Mouse (Mus musculus) CH12.LX (cell line): ENCODE data around the gene Grrp1. TPM values are rescaled to one million over a fixed set of nuclear protein-coding genes. Genes with fewer than 3 reads are reported as not detected.

Experiments used
- DNase-seq: peaks from one replicate; pipeline ENCODE4 v3.0.0-alpha.2; 2013; ENCODE audit errors: extremely low read depth
- H3K27ac ChIP-seq: 2 replicates; pipeline ENCODE4 v1.5.1; 2012; ENCODE audit warnings: low read depth, mild to moderate bottlenecking, control low read depth, moderate library complexity; ENCODE audit not compliant: insufficient read depth
- H3K27me3 ChIP-seq: replicated peaks from 2 replicates; pipeline ENCODE3; 2012; ENCODE audit warnings: inconsistent platforms
- H3K36me3 ChIP-seq, 2 experiments: replicated peaks in 1 of 2; 2 replicates each; pipeline versions ENCODE3 to v1.6.1; 2012; ENCODE audit warnings: inconsistent platforms in 1 of 2, low read length in 1 of 2, mild to moderate bottlenecking in 1 of 2, mixed read lengths in 1 of 2, moderate library complexity in 1 of 2; ENCODE audit not compliant: control insufficient read depth in 1 of 2, insufficient read depth in 1 of 2
- H3K4me1 ChIP-seq, 2 experiments: 2 replicates each; pipeline ENCODE4 v1.6.1; 2012; ENCODE audit warnings: inconsistent platforms in 1 of 2, moderate library complexity in 1 of 2; ENCODE audit not compliant: insufficient read depth in 2 of 2, control insufficient read depth in 1 of 2
- H3K4me2 ChIP-seq: 2 replicates; pipeline ENCODE4 v1.6.1; 2012; ENCODE audit warnings: low read depth, mild to moderate bottlenecking, control low read depth; ENCODE audit not compliant: poor library complexity, insufficient read depth, severe bottlenecking
- H3K4me3 ChIP-seq, 3 experiments: fragments of 150-350 bp in 1 of 3; sonication (generic) in 1 of 3; replicated peaks in 1 of 3; 2 replicates each; pipeline versions ENCODE3 to v1.5.1; 2011 to 2012; ENCODE audit warnings: low read depth in 2 of 3, low read length in 2 of 3, mild to moderate bottlenecking in 2 of 3, moderate library complexity in 2 of 3, control low read depth in 1 of 3, improper control_type of control experiment in 1 of 3, inconsistent platforms in 1 of 3, mixed read lengths in 1 of 3; ENCODE audit not compliant: poor library complexity in 1 of 3
- H3K79me2 ChIP-seq: replicated peaks from 2 replicates; pipeline ENCODE4 v1.6.1; 2012; ENCODE audit warnings: mild to moderate bottlenecking, moderate library complexity; ENCODE audit not compliant: control insufficient read depth, poor library complexity, insufficient read depth, severe bottlenecking; ENCODE audit errors: extremely low read depth
- H3K9ac ChIP-seq: 2 replicates; pipeline ENCODE4 v1.6.1; 2012; ENCODE audit warnings: low read depth, mild to moderate bottlenecking, control low read depth, moderate library complexity; ENCODE audit not compliant: insufficient read depth
- H3K9me3 ChIP-seq: replicated peaks from 2 replicates; pipeline ENCODE3; 2012; ENCODE audit warnings: low read length, inconsistent platforms, mixed read lengths
- CHD1 ChIP-seq: IDR thresholded peaks from 2 replicates; pipeline ENCODE4 v1.6.1; 2012; ENCODE audit warnings: low read depth, low read length, improper control_type of control experiment, inconsistent platforms
- CHD2 ChIP-seq: IDR thresholded peaks from 2 replicates; pipeline ENCODE4 v1.6.1; 2011; ENCODE audit warnings: low read length, improper control_type of control experiment
- CTCF ChIP-seq, 2 experiments: IDR thresholded peaks in 1 of 2; conservative IDR thresholded peaks in 1 of 2; 2 replicates each; pipeline ENCODE4 v1.5.1; 2011 to 2012; ENCODE audit warnings: low read depth in 2 of 2, low read length in 2 of 2, improper control_type of control experiment in 1 of 2, inconsistent platforms in 1 of 2, mild to moderate bottlenecking in 1 of 2, moderate library complexity in 1 of 2
- E2F4 ChIP-seq: IDR thresholded peaks from 2 replicates; pipeline ENCODE4 v1.6.1; 2011; ENCODE audit warnings: low read depth, low read length, improper control_type of control experiment; ENCODE audit not compliant: insufficient replicate concordance
- ELF1 ChIP-seq: IDR thresholded peaks from 2 replicates; pipeline ENCODE4 v1.6.1; 2014; ENCODE audit warnings: low read depth, mild to moderate bottlenecking, inconsistent platforms, low read length, improper control_type of control experiment
- EP300 ChIP-seq: IDR thresholded peaks from 2 replicates; pipeline ENCODE4 v1.6.1; 2011; ENCODE audit warnings: low read length, improper control_type of control experiment
- ETS1 ChIP-seq: conservative IDR thresholded peaks from 2 replicates; pipeline ENCODE4 v1.6.1; 2012; ENCODE audit warnings: low read depth, mild to moderate bottlenecking, inconsistent platforms, low read length, improper control_type of control experiment, moderate library complexity
- GABPA ChIP-seq: IDR thresholded peaks from 2 replicates; pipeline ENCODE4 v1.6.1; 2012; ENCODE audit warnings: low read depth, low read length, improper control_type of control experiment, inconsistent platforms; ENCODE audit not compliant: insufficient replicate concordance
- HCFC1 ChIP-seq: IDR thresholded peaks from 2 replicates; pipeline ENCODE4 v1.6.1; 2012; ENCODE audit warnings: low read depth, mild to moderate bottlenecking, inconsistent platforms, low read length, improper control_type of control experiment
- JUND ChIP-seq: conservative IDR thresholded peaks from 2 replicates; pipeline ENCODE4 v1.6.1; 2011; ENCODE audit warnings: low read depth, low read length, improper control_type of control experiment
- KAT2A ChIP-seq: IDR thresholded peaks from 2 replicates; pipeline ENCODE4 v1.6.1; 2012; ENCODE audit warnings: low read length, improper control_type of control experiment, inconsistent platforms; ENCODE audit not compliant: insufficient replicate concordance
- MAX ChIP-seq: IDR thresholded peaks from 2 replicates; pipeline ENCODE4 v1.6.1; 2011; ENCODE audit warnings: low read length, improper control_type of control experiment
- MEF2A ChIP-seq: IDR thresholded peaks from 2 replicates; pipeline ENCODE4 v1.6.1; 2014; ENCODE audit warnings: low read depth, mild to moderate bottlenecking, inconsistent platforms, low read length, improper control_type of control experiment, borderline replicate concordance
- MYC ChIP-seq: IDR thresholded peaks from 2 replicates; pipeline ENCODE4 v1.6.1; 2011; ENCODE audit warnings: low read depth, mild to moderate bottlenecking, improper control_type of control experiment, low read length
- NELFE ChIP-seq: IDR thresholded peaks from 2 replicates; pipeline ENCODE4 v1.6.1; 2011; ENCODE audit warnings: low read depth, low read length, improper control_type of control experiment
- PAX5 ChIP-seq: IDR thresholded peaks from 2 replicates; pipeline ENCODE4 v1.6.1; 2012; ENCODE audit warnings: low read length, inconsistent platforms, mixed read lengths
- POLR2A ChIP-seq: IDR thresholded peaks from 2 replicates; pipeline ENCODE4 v1.6.1; 2011; ENCODE audit warnings: low read depth, mild to moderate bottlenecking, improper control_type of control experiment, low read length
- POLR2AphosphoS2 ChIP-seq: IDR thresholded peaks from 2 replicates; pipeline ENCODE4 v1.6.1; 2011; ENCODE audit warnings: low read depth, low read length, improper control_type of control experiment
- RAD21 ChIP-seq: IDR thresholded peaks from 2 replicates; pipeline ENCODE4 v1.6.1; 2011; ENCODE audit warnings: low read depth, mild to moderate bottlenecking, low read length, improper control_type of control experiment, moderate library complexity
- RCOR1 ChIP-seq: conservative IDR thresholded peaks from 2 replicates; pipeline ENCODE4 v1.6.1; 2012; ENCODE audit warnings: low read depth, mild to moderate bottlenecking, inconsistent platforms, low read length, improper control_type of control experiment
- SIN3A ChIP-seq: IDR thresholded peaks from 2 replicates; pipeline ENCODE4 v1.6.1; 2012; ENCODE audit warnings: low read length, improper control_type of control experiment, inconsistent platforms
- SMC3 ChIP-seq: IDR thresholded peaks from 2 replicates; pipeline ENCODE4 v1.6.1; 2011; ENCODE audit warnings: low read depth, low read length, improper control_type of control experiment
- TBP ChIP-seq: conservative IDR thresholded peaks from 2 replicates; pipeline ENCODE4 v1.6.1; 2011; ENCODE audit warnings: low read depth, low read length, improper control_type of control experiment
- TCF12 ChIP-seq: IDR thresholded peaks from 2 replicates; pipeline ENCODE4 v1.6.1; 2014; ENCODE audit warnings: low read depth, mild to moderate bottlenecking, inconsistent platforms, low read length, improper control_type of control experiment
- UBTF ChIP-seq: IDR thresholded peaks from 2 replicates; pipeline ENCODE4 v1.6.1; 2012; ENCODE audit warnings: low read depth, mild to moderate bottlenecking, inconsistent platforms, low read length, improper control_type of control experiment, moderate library complexity
- USF1 ChIP-seq: IDR thresholded peaks from 2 replicates; pipeline ENCODE4 v1.6.1; 2014; ENCODE audit warnings: low read depth, mild to moderate bottlenecking, inconsistent platforms, low read length, improper control_type of control experiment
- USF2 ChIP-seq: conservative IDR thresholded peaks from 2 replicates; pipeline ENCODE4 v1.6.1; 2011; ENCODE audit warnings: low read depth, low read length, improper control_type of control experiment
- ZC3H11A ChIP-seq: IDR thresholded peaks from 2 replicates; pipeline ENCODE4 v1.6.1; 2012; ENCODE audit warnings: low read depth, mild to moderate bottlenecking, inconsistent platforms, low read length, improper control_type of control experiment
- ZNF384 ChIP-seq: IDR thresholded peaks from 2 replicates; pipeline ENCODE4 v1.6.1; 2012; ENCODE audit warnings: low read depth, low read length, improper control_type of control experiment, inconsistent platforms
- dilution Hi-C: fragments of 300-500 bp; cut with MboI; formaldehyde crosslinking; loops from 2 replicates; pipeline ENCODE4 v1.14.3; 2020; ENCODE audit warnings: low sequenced_read_pairs; ENCODE audit not compliant: extremely low pct_unique_long_range_greater_than_20kb, extremely low pct_ligation_motif_present
- in situ Hi-C: fragments of 300-500 bp; cut with MboI; formaldehyde crosslinking; loops from 3 replicates; pipeline ENCODE4 v1.14.3; 2019; ENCODE audit warnings: low sequenced_read_pairs, low pct_ligation_motif_present, low pct_unique_long_range_greater_than_20kb, mixed read lengths
- polyA plus RNA-seq: library from polyadenylated mRNA; unstranded; fragments of >175 nt; gene quantifications from 2 replicates; pipeline ENCODE4 v1.2.1, GENCODE M21; 2012; ENCODE audit warnings: low read depth; ENCODE audit not compliant: insufficient read length
- total RNA-seq, 2 experiments: library from RNA; depleted of rRNA; stranded (reverse); fragments of 300-350 nt in 1 of 2; fragments of >200 nt in 1 of 2; gene quantifications; 2 replicates each; pipeline ENCODE4 v1.2.3; 2012 to 2014

Grrp1 gene
- total and polyA plus RNA-seq, 3 experiments: not detected

GRCm38 (mm10) chr4:134284942-134285341 lies 31.0 kb upstream of the Grrp1 start:
- no peak for TF ChIP-seq CHD2
- no peak for TF ChIP-seq POLR2A
- no peak for TF ChIP-seq UBTF
- no peak for TF ChIP-seq RCOR1
- TF ChIP-seq RAD21: no peak
- TF ChIP-seq KAT2A: no peak
- no peak for TF ChIP-seq HCFC1
- no peak for TF ChIP-seq SMC3
- TF ChIP-seq USF1: no peak
- no peak for TF ChIP-seq ZC3H11A
- no peak for TF ChIP-seq NELFE
- no peak for TF ChIP-seq EP300
- no peak for TF ChIP-seq CHD1
- TF ChIP-seq TCF12: no peak
- TF ChIP-seq ETS1: no peak
- no peak for TF ChIP-seq POLR2AphosphoS2
- TF ChIP-seq, all 38 proteins: peak for 0
- in situ Hi-C loops: loop anchor here (5.0 kb wide), 1 partner anchor 38 kb away; the partner anchor contains the start of genes Gm30191 and Zfp593
- Histone ChIP-seq H3K79me2 (peaks cover 18% of the 10 kb centered on the region), H3K4me2 (no peak overlapping the region), H3K9ac (peak overlapping the region; percentile 5; the same call in 1 of the 2 replicates), H3K36me3 (peaks cover 11 to 42% of the 10 kb centered on the region in 2 experiments), H3K27ac (no peak overlapping the region), H3K9me3 (no peaks in the 10 kb centered on the region), H3K4me3 (no peak overlapping the region), H3K4me1 (peaks cover 0 to 25% of the 10 kb centered on the region in 2 experiments; a peak in 2 of 4 replicates), H3K27me3 (no peaks in the 10 kb centered on the region)
- dilution Hi-C loops: no loop called here
- DNase-seq: no peak

- peak overlapping the region; percentile 52 for H3K27ac ChIP-seq
- H3K79me2 ChIP-seq: no peaks in the 10 kb centered on the region
- DNase-seq: peak; percentile 95
- in situ Hi-C loops: loop anchor here (25.0 kb wide), 1 partner anchor 214 kb away; the partner anchor contains the start of gene Paqr7
- H3K9me3 ChIP-seq: no peaks in the 10 kb centered on the region
- peaks cover 3 to 11% of the 10 kb centered on the region in 2 experiments; a peak in 3 of 4 replicates for H3K4me1 ChIP-seq
- dilution Hi-C loops: no loop called here
- H3K4me2 ChIP-seq: peak overlapping the region; percentile 81
- H3K4me3 ChIP-seq: peak overlapping the region; percentile 33 to 44 (median 38)
- H3K27me3 ChIP-seq: no peaks in the 10 kb centered on the region
- H3K36me3 ChIP-seq: peaks cover 16 to 27% of the 10 kb centered on the region in 2 experiments
- peak overlapping the region; percentile 80 for H3K9ac ChIP-seq
- TF ChIP-seq ZC3H11A: no peak
- TF ChIP-seq ETS1: no peak
- 0 out of 2 replicates have a peak, but pooled peaks have one; percentile 71 for TF ChIP-seq POLR2AphosphoS2
- TF ChIP-seq USF2: no peak
- TF ChIP-seq E2F4: no peak
- TF ChIP-seq SIN3A: peak; percentile 72
- no peak for TF ChIP-seq JUND
- no peak for TF ChIP-seq SMC3
- TF ChIP-seq MAX: 0 out of 2 replicates have a peak, but pooled peaks have one; percentile 2
- TF ChIP-seq CTCF (conservative IDR thresholded peaks at IDR 0.05 in 1 of 2, IDR thresholded peaks at IDR 0.05 in 1 of 2; ENCODE audit: low read depth in 2 of 2, low read length in 2 of 2): no peak; a peak in 1 of 4 replicates
- TF ChIP-seq GABPA: no peak
- 0 out of 2 replicates have a peak, but pooled peaks have one; percentile 58 for TF ChIP-seq HCFC1
- TF ChIP-seq NELFE: peak; percentile 71
- no peak for TF ChIP-seq ZNF384
- no peak for TF ChIP-seq CHD1
- TF ChIP-seq MEF2A: 0 out of 2 replicates have a peak, but pooled peaks have one; percentile 18
- peak; percentile 64; the same call in 1 of the 2 replicates for TF ChIP-seq TBP
- TF ChIP-seq PAX5: no peak
- peak; percentile 58 for TF ChIP-seq ELF1
- no peak for TF ChIP-seq MYC
- no peak for TF ChIP-seq CHD2
- TF ChIP-seq RAD21: no peak; the same call in 1 of the 2 replicates
Observed at GRCm38 (mm10) chr4:134273417-134274345, 19.8 kb upstream of the Grrp1 start.
